Mouse (Mus musculus) forebrain, embryonic 16.5 days (tissue): ENCODE results near the gene Timp1. TPM values are rescaled to one million over a fixed set of nuclear protein-coding genes. Genes with fewer than 3 reads are reported as not detected.

Experiments
- ATAC-seq: fragments of 200-750 bp; cut with Nextera tagmentation; 2 replicates; pipeline ENCODE4 v1.8.0; 2017; ENCODE audit warnings: mild to moderate bottlenecking, moderate library complexity
- H3K27ac ChIP-seq: fragments of 300-500 bp; sonication (generic); 2 replicates; pipeline ENCODE4 v1.5.1; 2014; ENCODE audit warnings: low read length, control low read depth
- H3K27me3 ChIP-seq: fragments of 300-500 bp; sonication (generic); replicated peaks from 2 replicates; pipeline ENCODE4 v1.6.1; 2014; ENCODE audit warnings: low read length; ENCODE audit not compliant: control insufficient read depth, insufficient read depth
- H3K36me3 ChIP-seq: fragments of 300-500 bp; sonication (generic); 2 replicates; pipeline ENCODE4 v1.6.1; 2014; ENCODE audit not compliant: control insufficient read depth, insufficient read depth
- H3K4me1 ChIP-seq: fragments of 300-500 bp; sonication (generic); replicated peaks from 2 replicates; pipeline ENCODE4 v1.6.1; 2014; ENCODE audit warnings: low read length; ENCODE audit not compliant: control insufficient read depth, insufficient read depth
- H3K4me2 ChIP-seq: fragments of 300-500 bp; sonication (generic); 2 replicates; pipeline ENCODE4 v1.6.1; 2014; ENCODE audit warnings: mild to moderate bottlenecking, low read length, control low read depth
- H3K4me3 ChIP-seq: fragments of 300-500 bp; sonication (generic); replicated peaks from 2 replicates; pipeline ENCODE4 v1.5.1; 2014; ENCODE audit warnings: mild to moderate bottlenecking, low read length, control low read depth
- H3K9ac ChIP-seq: fragments of 300-500 bp; sonication (generic); replicated peaks from 2 replicates; pipeline ENCODE4 v1.6.1; 2014; ENCODE audit warnings: low read depth, low read length, control low read depth
- H3K9me3 ChIP-seq: fragments of 300-500 bp; sonication (generic); 2 replicates; pipeline ENCODE4 v1.6.1; 2016; ENCODE audit warnings: low read length; ENCODE audit not compliant: control insufficient read depth
- WGBS: fragments of 180-500 bp; shearing (Covaris S2); extraction: QIAGEN DNeasy Blood & Tissue Kit; methylation state at CpG from one replicate; pipeline ENCODE4 v1.1.7; 2014; 5-methylcytosine and 5-hydroxymethylcytosine counted together
- polyA plus RNA-seq: library from polyadenylated mRNA; unstranded; fragments of >200 nt; fragmentation: Nextera tagmentation; extraction: Ambion mirVana; gene quantifications from 2 replicates; pipeline ENCODE4 v1.2.1, GENCODE M21; 2015

The Timp1 gene
- polyA plus RNA-seq, 1 experiment from 2014 or later = 2.4 TPM

GRCm38 (mm10) chrX:20863161-20864101 lies 6.5 kb upstream of the Timp1 start:
- Histone ChIP-seq H3K4me2 (no peak overlapping the region), H3K9ac (no peak overlapping the region), H3K36me3 (no peaks in the 10 kb centered on the region), H3K27ac (no peak overlapping the region), H3K9me3 (no peaks in the 10 kb centered on the region), H3K4me1 (no peaks in the 10 kb centered on the region), H3K4me3 (no peak overlapping the region), H3K27me3 (no peaks in the 10 kb centered on the region)
- no peak for ATAC-seq
- WGBS = 94% methylated on average over 9 of the region's 9 CpGs

GRCm38 (mm10) chrX:20868091-20868490 lies 1.9 kb upstream of the Timp1 start:
- no peaks in the 10 kb centered on the region for H3K4me1 ChIP-seq
- 62% methylated on average over 4 of the region's 4 CpGs for WGBS
- H3K9me3 ChIP-seq = no peaks in the 10 kb centered on the region
- ATAC-seq = no peak
- H3K36me3 ChIP-seq = no peaks in the 10 kb centered on the region
- H3K4me2 ChIP-seq = no peak overlapping the region
- no peaks in the 10 kb centered on the region for H3K27me3 ChIP-seq
- H3K4me3 ChIP-seq = no peak overlapping the region
- no peak overlapping the region for H3K27ac ChIP-seq
- H3K9ac ChIP-seq = no peak overlapping the region

GRCm38 (mm10) chrX:20869203-20869602 lies 763 bp upstream of the Timp1 start:
- Histone ChIP-seq H3K4me2 (no peak overlapping the region), H3K27me3 (no peaks in the 10 kb centered on the region), H3K4me1 (no peaks in the 10 kb centered on the region), H3K9me3 (no peaks in the 10 kb centered on the region), H3K9ac (no peak overlapping the region), H3K27ac (no peak overlapping the region), H3K4me3 (no peak overlapping the region), H3K36me3 (no peaks in the 10 kb centered on the region)
- no peak for ATAC-seq
- 71% methylated on average over 1 of the region's 1 CpGs for WGBS

- H3K9me3 ChIP-seq = no peaks in the 10 kb centered on the region
- 34% methylated on average over 11 of the region's 11 CpGs for WGBS
These were observed 3.0 kb downstream of the Timp1 start for GRCm38 (mm10) chrX:20872928-20873500.

GRCm38 (mm10) chrX:20875241-20875640 lies 5.3 kb downstream of the Timp1 start:
- Histone ChIP-seq H3K4me1 (no peaks in the 10 kb centered on the region), H3K27me3 (no peaks in the 10 kb centered on the region), H3K27ac (no peak overlapping the region), H3K4me2 (no peak overlapping the region), H3K9ac (no peak overlapping the region), H3K9me3 (no peaks in the 10 kb centered on the region), H3K36me3 (no peaks in the 10 kb centered on the region), H3K4me3 (no peak overlapping the region)
- ATAC-seq = peak; percentile 45
- WGBS = 16% methylated on average over 3 of the region's 3 CpGs

More at GRCm38 (mm10) chrX:20872928-20873500, 3.0 kb downstream of the Timp1 start:
- ATAC-seq = no peak
- H3K9ac ChIP-seq = no peak overlapping the region
- no peaks in the 10 kb centered on the region for H3K36me3 ChIP-seq
- no peak overlapping the region for H3K27ac ChIP-seq
- no peak overlapping the region for H3K4me2 ChIP-seq
- H3K4me1 ChIP-seq = no peaks in the 10 kb centered on the region
- no peaks in the 10 kb centered on the region for H3K27me3 ChIP-seq
- no peak overlapping the region for H3K4me3 ChIP-seq

- Histone ChIP-seq H3K4me1 (no peaks in the 10 kb centered on the region), H3K4me2 (no peak overlapping the region), H3K36me3 (no peaks in the 10 kb centered on the region), H3K27ac (no peak overlapping the region), H3K9ac (no peak overlapping the region), H3K4me3 (no peak overlapping the region), H3K27me3 (no peaks in the 10 kb centered on the region), H3K9me3 (no peaks in the 10 kb centered on the region)
- WGBS = 52% methylated on average over 3 of the region's 3 CpGs
- no peak for ATAC-seq
These were observed 40.1 kb downstream of the Timp1 start for GRCm38 (mm10) chrX:20910074-20910473.

GRCm38 (mm10) chrX:20913726-20914125 lies 43.8 kb downstream of the Timp1 start:
- H3K4me1 ChIP-seq = no peaks in the 10 kb centered on the region
- H3K4me2 ChIP-seq = no peak overlapping the region
- H3K27ac ChIP-seq = no peak overlapping the region
- ATAC-seq = no peak
- no peaks in the 10 kb centered on the region for H3K27me3 ChIP-seq
- WGBS = 89% methylated on average over 6 of the region's 6 CpGs
- H3K4me3 ChIP-seq = no peak overlapping the region
- H3K9me3 ChIP-seq = no peaks in the 10 kb centered on the region
- no peak overlapping the region for H3K9ac ChIP-seq
- H3K36me3 ChIP-seq = no peaks in the 10 kb centered on the region

GRCm38 (mm10) chrX:20915075-20915474 lies 45.1 kb downstream of the Timp1 start:
- Histone ChIP-seq H3K4me2 (no peak overlapping the region), H3K4me3 (no peak overlapping the region), H3K27me3 (no peaks in the 10 kb centered on the region), H3K36me3 (no peaks in the 10 kb centered on the region), H3K4me1 (peaks cover 9% of the 10 kb centered on the region; the same call in 1 of the 2 replicates), H3K9me3 (no peaks in the 10 kb centered on the region), H3K9ac (no peak overlapping the region), H3K27ac (no peak overlapping the region)
- ATAC-seq = no peak

GRCm38 (mm10) chrX:20920249-20920843 lies 50.4 kb downstream of the Timp1 start:
- Histone ChIP-seq H3K27ac (peak overlapping the region; percentile 66), H3K36me3 (no peaks in the 10 kb centered on the region), H3K4me2 (peak overlapping the region; percentile 60), H3K4me1 (peaks cover 9% of the 10 kb centered on the region; the same call in 1 of the 2 replicates), H3K9me3 (no peaks in the 10 kb centered on the region), H3K4me3 (peak overlapping the region; percentile 66), H3K9ac (peak overlapping the region; percentile 67), H3K27me3 (no peaks in the 10 kb centered on the region)
- peak; percentile 58 for ATAC-seq
- 13% methylated on average over 44 of the region's 49 CpGs for WGBS
